Mouse (Mus musculus) megakaryocyte, embryonic 14.5 days (primary cell): ENCODE data around the gene Hspa5.

Experiments
- FLI1 ChIP-seq: IDR thresholded peaks from 2 replicates; pipeline ENCODE4 v1.6.1; 2012; ENCODE audit warnings: low read length, inconsistent platforms, mixed read lengths
- GATA1 ChIP-seq: IDR thresholded peaks from 3 replicates; pipeline ENCODE4 v1.6.1; 2012; ENCODE audit warnings: mixed read lengths, low read length, inconsistent platforms, borderline replicate concordance

GRCm38 (mm10) chr2:34736626-34737025 lies 35.1 kb upstream of the Hspa5 start:
- no peak for TF ChIP-seq GATA1
- TF ChIP-seq FLI1: no peak
